Mouse (Mus musculus): ENCODE measurements at regions not wholly inside any gene's neighbourhood (a gene's known extent, or its start where the extent isn't known, plus 50 kb on each side); places are given as distances from the start of the nearest gene placed in this dataset.

GRCm38 (mm10) chr3:52663161-52663602, 353.9 kb downstream of the Cog6 start:
- no peak overlapping the region for H3K4me2 ChIP-seq (ENCODE audit: low read depth, low read length)
- H3K27me3 ChIP-seq (ENCODE audit: control insufficient read depth, insufficient read depth, low read length) = peaks cover 2% of the 10 kb centered on the region; the same call in 1 of the 2 replicates
- H3K27ac ChIP-seq (ENCODE audit: low read length) = no peak overlapping the region
- WGBS = 55% methylated on average over 5 of the region's 5 CpGs
- no peak for ATAC-seq (replicated peaks; ENCODE audit: extremely low read depth, insufficient read depth, low FRiP score)
- no peaks in the 10 kb centered on the region for H3K4me1 ChIP-seq (ENCODE audit: control insufficient read depth, insufficient read depth, low read length)
- no peaks in the 10 kb centered on the region for H3K36me3 ChIP-seq (ENCODE audit: control insufficient read depth, insufficient read depth)
- no peak overlapping the region for H3K9ac ChIP-seq (ENCODE audit: low read length)
- H3K4me3 ChIP-seq (ENCODE audit: low read length) = no peak overlapping the region
- H3K9me3 ChIP-seq (replicated peaks; ENCODE audit: control insufficient read depth, low read length) = no peaks in the 10 kb centered on the region

GRCm38 (mm10) chr3:52662164-52662908, 354.7 kb downstream of the Cog6 start:
- H3K9ac ChIP-seq (ENCODE audit: low read length) = no peak overlapping the region
- no peak for ATAC-seq (replicated peaks; ENCODE audit: extremely low read depth, insufficient read depth, low FRiP score)
- H3K4me1 ChIP-seq (ENCODE audit: control insufficient read depth, insufficient read depth, low read length) = no peaks in the 10 kb centered on the region
- no peak overlapping the region for H3K4me3 ChIP-seq (ENCODE audit: low read length)
- no peaks in the 10 kb centered on the region for H3K36me3 ChIP-seq (ENCODE audit: control insufficient read depth, insufficient read depth)
- H3K27me3 ChIP-seq (ENCODE audit: control insufficient read depth, insufficient read depth, low read length) = 0 out of 2 replicates have a peak, but pooled peaks cover 2% of the 10 kb centered on the region
- H3K4me2 ChIP-seq (ENCODE audit: low read depth, low read length) = no peak overlapping the region
- WGBS = 84% methylated on average over 15 of the region's 15 CpGs
- H3K9me3 ChIP-seq (replicated peaks; ENCODE audit: control insufficient read depth, low read length) = no peaks in the 10 kb centered on the region
- H3K27ac ChIP-seq (ENCODE audit: low read length) = no peak overlapping the region

- H3K36me3 ChIP-seq (ENCODE audit: control insufficient read depth, insufficient read depth) = no peaks in the 10 kb centered on the region
- WGBS = 26% methylated on average over 5 of the region's 5 CpGs
- H3K4me1 ChIP-seq (ENCODE audit: control insufficient read depth, insufficient read depth, low read length) = peaks cover 2% of the 10 kb centered on the region
- no peak overlapping the region for H3K4me2 ChIP-seq (ENCODE audit: low read depth, low read length)
- H3K27me3 ChIP-seq (ENCODE audit: control insufficient read depth, insufficient read depth, low read length) = no peaks in the 10 kb centered on the region
- no peak for ATAC-seq (replicated peaks; ENCODE audit: extremely low read depth, insufficient read depth, low FRiP score)
- H3K27ac ChIP-seq (ENCODE audit: low read length) = no peak overlapping the region
- no peaks in the 10 kb centered on the region; the same call in 1 of the 2 replicates for H3K9me3 ChIP-seq (replicated peaks; ENCODE audit: control insufficient read depth, low read length)
- no peak overlapping the region for H3K4me3 ChIP-seq (ENCODE audit: low read length)
- no peak overlapping the region for H3K9ac ChIP-seq (ENCODE audit: low read length)
These were observed 364.0 kb downstream of the Cog6 start for GRCm38 (mm10) chr3:52653006-52653405.

- 88% methylated on average over 2 of the region's 2 CpGs for WGBS
- H3K9ac ChIP-seq (ENCODE audit: low read length) = no peak overlapping the region
- no peak overlapping the region for H3K27ac ChIP-seq (ENCODE audit: low read length)
- ATAC-seq (replicated peaks; ENCODE audit: extremely low read depth, insufficient read depth, low FRiP score) = no peak
- H3K36me3 ChIP-seq (ENCODE audit: control insufficient read depth, insufficient read depth) = no peaks in the 10 kb centered on the region
- H3K4me1 ChIP-seq (ENCODE audit: control insufficient read depth, insufficient read depth, low read length) = peaks cover 2% of the 10 kb centered on the region
- no peaks in the 10 kb centered on the region for H3K27me3 ChIP-seq (ENCODE audit: control insufficient read depth, insufficient read depth, low read length)
- no peak overlapping the region for H3K4me2 ChIP-seq (ENCODE audit: low read depth, low read length)
- H3K9me3 ChIP-seq (replicated peaks; ENCODE audit: control insufficient read depth, low read length) = no peaks in the 10 kb centered on the region; the same call in 1 of the 2 replicates
- no peak overlapping the region for H3K4me3 ChIP-seq (ENCODE audit: low read length)
These were observed 364.6 kb downstream of the Cog6 start for GRCm38 (mm10) chr3:52652476-52652870.

GRCm38 (mm10) chr3:52651862-52652475, 365.1 kb downstream of the Cog6 start:
- ATAC-seq (replicated peaks; ENCODE audit: extremely low read depth, insufficient read depth, low FRiP score) = no peak
- WGBS = 58% methylated on average over 7 of the region's 7 CpGs
- H3K4me2 ChIP-seq (ENCODE audit: low read depth, low read length) = no peak overlapping the region
- H3K9ac ChIP-seq (ENCODE audit: low read length) = no peak overlapping the region
- H3K27ac ChIP-seq (ENCODE audit: low read length) = no peak overlapping the region
- peaks cover 2% of the 10 kb centered on the region for H3K4me1 ChIP-seq (ENCODE audit: control insufficient read depth, insufficient read depth, low read length)
- H3K9me3 ChIP-seq (replicated peaks; ENCODE audit: control insufficient read depth, low read length) = no peaks in the 10 kb centered on the region; the same call in 1 of the 2 replicates
- H3K36me3 ChIP-seq (ENCODE audit: control insufficient read depth, insufficient read depth) = no peaks in the 10 kb centered on the region
- no peaks in the 10 kb centered on the region for H3K27me3 ChIP-seq (ENCODE audit: control insufficient read depth, insufficient read depth, low read length)
- H3K4me3 ChIP-seq (ENCODE audit: low read length) = no peak overlapping the region

- ATAC-seq (replicated peaks; ENCODE audit: extremely low read depth, insufficient read depth, low FRiP score) = no peak
- Histone ChIP-seq H3K9me3 (replicated peaks; ENCODE audit: control insufficient read depth, low read length) (no peaks in the 10 kb centered on the region), H3K4me3 (ENCODE audit: low read length) (no peak overlapping the region), H3K27me3 (ENCODE audit: control insufficient read depth, insufficient read depth, low read length) (no peaks in the 10 kb centered on the region), H3K36me3 (ENCODE audit: control insufficient read depth, insufficient read depth) (no peaks in the 10 kb centered on the region), H3K9ac (ENCODE audit: low read length) (no peak overlapping the region), H3K4me2 (ENCODE audit: low read depth, low read length) (no peak overlapping the region), H3K27ac (ENCODE audit: low read length) (no peak overlapping the region), H3K4me1 (ENCODE audit: control insufficient read depth, insufficient read depth, low read length) (peaks cover 2% of the 10 kb centered on the region)
- 82% methylated on average over 3 of the region's 3 CpGs for WGBS
These were observed 367.0 kb downstream of the Cog6 start for GRCm38 (mm10) chr3:52650071-52650470.

- 78% methylated on average over 4 of the region's 4 CpGs for WGBS
- Histone ChIP-seq H3K27ac (ENCODE audit: low read length) (no peak overlapping the region), H3K36me3 (ENCODE audit: control insufficient read depth, insufficient read depth) (no peaks in the 10 kb centered on the region), H3K9me3 (replicated peaks; ENCODE audit: control insufficient read depth, low read length) (no peaks in the 10 kb centered on the region), H3K4me3 (ENCODE audit: low read length) (no peak overlapping the region), H3K27me3 (ENCODE audit: control insufficient read depth, insufficient read depth, low read length) (no peaks in the 10 kb centered on the region), H3K9ac (ENCODE audit: low read length) (no peak overlapping the region), H3K4me2 (ENCODE audit: low read depth, low read length) (no peak overlapping the region), H3K4me1 (ENCODE audit: control insufficient read depth, insufficient read depth, low read length) (peaks cover 2% of the 10 kb centered on the region)
- ATAC-seq (replicated peaks; ENCODE audit: extremely low read depth, insufficient read depth, low FRiP score) = no peak
These were observed 368.1 kb downstream of the Cog6 start for GRCm38 (mm10) chr3:52648836-52649500.

GRCm38 (mm10) chr3:52647900-52648299, 369.1 kb downstream of the Cog6 start:
- Histone ChIP-seq H3K9ac (ENCODE audit: low read length) (no peak overlapping the region), H3K27ac (ENCODE audit: low read length) (no peak overlapping the region), H3K9me3 (replicated peaks; ENCODE audit: control insufficient read depth, low read length) (no peaks in the 10 kb centered on the region), H3K27me3 (ENCODE audit: control insufficient read depth, insufficient read depth, low read length) (no peaks in the 10 kb centered on the region), H3K4me2 (ENCODE audit: low read depth, low read length) (no peak overlapping the region), H3K4me3 (ENCODE audit: low read length) (no peak overlapping the region), H3K36me3 (ENCODE audit: control insufficient read depth, insufficient read depth) (no peaks in the 10 kb centered on the region), H3K4me1 (ENCODE audit: control insufficient read depth, insufficient read depth, low read length) (peaks cover 4% of the 10 kb centered on the region; the same call in 1 of the 2 replicates)
- 0 out of 2 replicates have a peak, but pooled peaks have one; percentile 25 for ATAC-seq (replicated peaks; ENCODE audit: extremely low read depth, insufficient read depth, low FRiP score)
- 84% methylated on average over 5 of the region's 5 CpGs for WGBS

Measured in heart, embryonic 16.5 days (tissue).